Mouse (Mus musculus): ENCODE results near the gene Ppm1l.

The Ppm1l gene

GRCm38 (mm10) chr3:69433580-69433979 lies 116.9 kb downstream of the Ppm1l start:
- DNase-seq (ENCODE audit: low spot score in 2 of 2) = no peak

- no peak for DNase-seq (ENCODE audit: low spot score in 2 of 2)
Observed at GRCm38 (mm10) chr3:69438773-69439514, 122.3 kb downstream of the Ppm1l start.

DNA sequence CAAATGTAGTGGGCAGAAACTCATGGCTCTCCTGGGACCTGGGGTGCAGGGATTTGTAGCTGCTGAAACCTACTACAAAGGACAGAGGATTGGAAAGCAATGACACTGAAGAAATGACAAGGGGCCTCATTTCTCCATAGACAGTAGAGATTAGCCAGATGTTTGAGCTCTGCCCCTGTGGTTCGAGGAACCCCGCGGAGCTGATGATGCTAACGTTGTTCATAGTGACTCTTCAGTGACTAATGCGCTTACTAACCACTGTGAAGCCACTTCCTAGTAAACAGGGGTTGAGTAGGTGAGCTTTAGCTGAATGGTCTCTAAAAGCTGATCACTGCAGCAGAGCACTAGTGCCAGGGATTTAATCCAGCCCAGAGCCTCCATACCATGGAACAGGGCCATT lies 124.1 kb downstream of the Ppm1l start:
- DNase-seq (ENCODE audit: low spot score in 2 of 2) = no peak

- no peak for DNase-seq (ENCODE audit: low spot score in 2 of 2)
Observed at GRCm38 (mm10) chr3:69446989-69447388, 130.3 kb downstream of the Ppm1l start.

DNA sequence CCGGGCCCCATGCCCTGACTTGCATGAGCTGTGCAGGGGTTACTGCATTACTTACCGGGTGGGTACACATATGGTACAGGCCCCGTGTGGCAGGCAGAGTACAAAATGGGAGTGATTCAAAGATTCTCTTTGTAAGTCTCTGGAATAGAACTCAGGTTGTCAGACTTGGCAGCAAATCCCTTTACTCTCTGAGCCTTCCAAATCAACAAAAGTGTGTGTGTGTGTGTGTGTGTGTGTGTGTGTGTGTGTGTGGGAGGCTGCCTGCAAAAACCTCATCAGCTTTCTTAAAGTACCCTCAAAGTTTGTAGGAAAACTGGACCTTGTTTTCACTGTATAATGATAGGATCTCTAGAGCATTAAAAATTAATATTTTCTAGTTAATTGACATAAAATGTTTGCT lies 132.4 kb downstream of the Ppm1l start:
- DNase-seq (ENCODE audit: low spot score in 2 of 2) = no peak

GRCm38 (mm10) chr3:69454330-69454729 lies 137.7 kb downstream of the Ppm1l start:
- DNase-seq (ENCODE audit: low spot score in 2 of 2) = no peak

- DNase-seq (ENCODE audit: low spot score in 2 of 2) = no peak
Observed at GRCm38 (mm10) chr3:69456071-69456470, 139.4 kb downstream of the Ppm1l start.

- no peak for DNase-seq (ENCODE audit: low spot score in 2 of 2)
Observed at GRCm38 (mm10) chr3:69458756-69459155, 142.1 kb downstream of the Ppm1l start.

GRCm38 (mm10) chr3:69461956-69462355 lies 145.3 kb downstream of the Ppm1l start:
- no peak for DNase-seq (ENCODE audit: low spot score in 2 of 2)

DNA sequence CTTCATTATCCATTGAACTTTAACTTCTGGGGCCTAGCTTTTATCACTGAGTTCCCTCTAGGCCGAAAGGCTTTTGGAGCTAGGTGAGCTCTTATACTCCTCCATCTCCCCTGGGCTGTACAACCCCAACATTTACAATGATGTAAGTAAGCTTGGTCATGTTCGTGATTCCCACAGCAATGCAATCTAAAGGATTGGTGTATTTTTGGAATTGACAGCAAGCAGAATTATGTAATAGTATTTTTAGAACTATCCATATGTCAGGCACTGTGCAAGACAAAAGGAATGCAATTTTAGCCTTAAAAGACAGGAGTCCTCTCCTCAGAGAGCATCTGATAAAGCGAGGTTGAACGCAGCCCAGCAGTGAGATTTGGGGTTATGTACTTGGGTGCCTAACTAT lies 149.1 kb downstream of the Ppm1l start:
- DNase-seq (ENCODE audit: low spot score in 2 of 2) = no peak

GRCm38 (mm10) chr3:69468280-69469008 lies 151.8 kb downstream of the Ppm1l start:
- DNase-seq (ENCODE audit: low spot score in 2 of 2) = no peak

DNA sequence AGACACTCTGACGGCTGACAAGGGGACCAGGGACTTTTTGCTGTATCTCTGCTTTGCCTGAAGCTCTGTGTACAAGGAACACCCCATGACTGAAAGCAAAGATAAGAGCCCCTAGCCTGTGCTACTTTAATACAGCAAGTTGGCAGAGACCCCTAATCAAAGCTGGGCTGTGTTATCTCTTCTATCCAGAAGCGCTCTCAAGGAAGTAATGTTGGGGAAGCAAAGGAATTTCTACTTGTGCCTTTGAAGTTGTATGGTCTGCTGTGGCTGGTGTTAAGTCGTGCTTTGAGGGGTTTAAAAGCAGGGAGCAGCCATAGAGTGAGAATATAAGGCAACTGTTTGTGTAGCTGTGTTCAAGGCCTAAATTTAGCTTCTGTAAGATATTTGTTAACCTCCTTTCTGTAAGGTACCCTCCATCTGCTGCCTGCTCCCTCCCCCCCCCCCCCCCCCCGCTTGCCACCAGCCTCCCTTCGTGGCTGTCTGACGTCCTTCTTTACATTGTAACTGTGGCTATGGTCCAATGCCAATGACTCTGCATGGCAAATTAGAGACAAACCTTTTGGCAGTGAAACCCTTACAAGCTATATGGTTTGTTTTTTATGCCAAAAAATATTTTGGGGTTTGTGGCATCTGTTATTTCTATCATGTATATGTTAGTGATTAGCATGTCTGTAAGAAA lies 152.9 kb downstream of the Ppm1l start:
- no peak for DNase-seq (ENCODE audit: low spot score in 2 of 2)

DNA sequence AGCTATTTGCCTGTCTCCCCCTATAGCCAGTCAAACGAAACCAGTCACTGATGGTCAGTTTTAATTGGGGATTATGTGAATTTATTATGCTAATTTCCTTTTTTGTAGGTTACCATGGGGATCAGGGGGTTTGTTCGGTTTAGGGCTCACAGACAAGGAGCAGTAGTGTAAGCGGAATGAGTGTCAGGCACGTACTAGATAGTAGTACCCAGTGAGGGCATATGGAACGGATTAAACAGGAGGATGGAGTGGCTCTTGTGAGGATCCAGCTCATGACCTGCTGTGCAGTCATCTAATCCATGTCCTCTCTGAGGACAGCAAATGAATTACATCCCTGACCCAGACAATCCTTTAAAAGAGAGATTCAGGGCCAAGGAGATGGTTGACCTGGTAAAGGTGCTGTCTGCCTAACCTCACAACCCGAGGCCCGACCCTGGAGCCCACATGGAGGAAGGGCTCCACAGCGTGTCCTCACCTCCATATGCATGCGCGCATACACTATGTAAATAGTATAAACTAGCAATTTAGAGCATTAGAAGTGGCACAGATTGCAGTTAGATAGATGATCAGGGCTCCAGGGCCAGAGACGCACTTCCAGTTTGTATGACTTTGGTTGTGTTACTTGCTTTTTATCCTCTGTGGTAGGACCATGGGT lies 153.6 kb downstream of the Ppm1l start:
- no peak for DNase-seq (ENCODE audit: low spot score in 2 of 2)

- no peak for DNase-seq (ENCODE audit: low spot score in 2 of 2)
Observed at GRCm38 (mm10) chr3:69475850-69476450, 159.3 kb downstream of the Ppm1l start.

DNA sequence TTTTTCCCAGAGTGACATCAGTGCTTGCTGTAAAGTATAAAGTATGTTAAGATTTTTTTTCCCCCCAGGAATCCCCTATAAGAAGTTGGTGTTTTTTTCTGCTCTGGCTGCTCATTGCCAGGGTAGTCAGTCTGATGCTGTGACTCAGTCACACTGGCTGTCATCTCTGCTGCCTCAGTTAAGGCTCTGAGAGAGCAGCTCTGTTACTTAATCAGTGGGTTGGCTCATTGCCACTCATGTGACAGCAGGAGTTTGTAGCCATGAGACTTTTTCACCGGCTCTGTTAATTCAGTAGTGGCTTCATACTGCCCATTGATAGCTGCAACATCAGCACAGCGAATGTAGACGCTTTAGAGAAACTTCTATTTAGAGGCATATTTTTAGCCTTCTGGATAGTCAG lies 163.3 kb downstream of the Ppm1l start:
- no peak for DNase-seq (ENCODE audit: low spot score in 2 of 2)

DNA sequence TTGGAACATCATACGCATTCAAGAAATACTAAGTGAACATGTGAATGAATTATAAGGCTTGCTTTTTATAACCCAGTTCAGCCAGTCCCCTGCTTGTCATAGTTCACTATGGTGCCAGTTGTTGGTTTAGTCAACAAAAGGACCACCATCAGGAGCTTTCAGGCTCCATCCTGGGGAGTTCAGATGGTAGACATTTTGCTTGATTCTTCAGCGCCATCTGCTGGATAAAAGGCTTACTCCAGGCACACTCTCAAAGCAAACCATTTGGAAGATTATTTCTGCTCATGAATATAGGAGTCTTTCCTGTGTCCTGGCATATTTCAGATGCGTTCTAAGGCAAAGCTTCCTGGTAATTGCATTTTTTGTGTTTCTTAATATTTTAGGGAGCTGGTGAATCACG lies 165.2 kb downstream of the Ppm1l start:
- DNase-seq (ENCODE audit: low spot score in 2 of 2) = peak; percentile 51 to 77

- no peak for DNase-seq (ENCODE audit: low spot score in 2 of 2)
Observed at GRCm38 (mm10) chr3:69484006-69484574, 167.4 kb downstream of the Ppm1l start.

DNA sequence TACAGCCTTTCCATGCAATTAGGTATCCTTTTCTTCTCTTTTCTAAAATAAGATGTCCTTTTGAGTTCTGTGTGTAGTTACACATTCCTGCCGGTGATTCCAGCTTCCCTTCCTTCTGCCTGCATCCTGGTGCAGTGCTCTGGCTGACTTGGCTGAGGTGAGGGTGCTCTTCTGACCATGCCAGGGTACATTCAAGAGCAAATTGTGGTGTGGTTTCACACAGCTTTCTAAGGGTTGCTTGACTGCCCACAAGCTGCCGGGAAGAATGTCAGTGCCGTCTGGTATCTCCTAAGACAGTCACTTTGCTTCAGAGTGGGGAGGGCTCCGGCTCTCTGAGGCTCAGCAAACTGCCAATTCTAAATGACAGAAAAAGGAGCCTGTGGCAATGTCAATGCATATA lies 167.9 kb downstream of the Ppm1l start:
- no peak for DNase-seq (ENCODE audit: low spot score in 2 of 2)

GRCm38 (mm10) chr3:69485347-69485746 lies 168.7 kb downstream of the Ppm1l start:
- no peak for DNase-seq (ENCODE audit: low spot score in 2 of 2)

DNA sequence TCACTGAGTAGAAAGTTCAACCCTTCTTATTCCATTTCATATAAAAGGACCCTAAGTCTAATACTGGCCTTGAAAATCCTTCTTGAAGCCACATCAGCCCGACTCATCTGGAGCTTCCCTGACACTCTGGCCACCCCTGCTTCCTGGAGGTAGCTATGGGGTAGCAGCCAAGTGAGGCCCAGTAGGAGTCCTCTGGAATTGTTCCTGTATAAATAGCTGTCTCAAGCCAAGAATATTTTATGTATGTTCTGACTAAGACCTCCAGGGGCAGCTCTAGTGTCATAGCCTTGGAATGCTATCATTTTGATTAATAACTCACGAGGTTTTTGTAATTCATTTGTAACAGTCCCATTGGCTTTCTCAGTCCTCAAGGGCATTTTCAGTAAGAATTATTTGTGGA lies 169.1 kb downstream of the Ppm1l start:
- DNase-seq (ENCODE audit: low spot score in 2 of 2) = no peak

DNA sequence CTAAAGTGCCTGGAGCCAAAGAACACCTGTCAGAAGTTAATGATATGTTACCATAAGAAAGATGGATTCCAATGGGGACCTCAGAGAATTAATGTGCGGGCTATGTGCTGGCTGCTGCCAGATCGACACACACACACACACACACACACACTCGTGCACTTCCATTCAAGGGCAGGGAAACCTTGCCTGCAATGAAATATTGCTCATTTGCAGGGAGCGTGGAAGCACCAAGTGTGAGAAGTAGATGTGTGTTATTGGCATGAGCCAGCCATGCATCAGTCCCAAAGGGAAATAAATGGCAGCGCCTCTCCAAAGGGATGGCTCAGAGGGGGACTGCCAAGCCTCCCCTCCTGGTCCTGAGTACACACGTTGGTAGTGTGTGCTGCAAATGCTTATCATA lies 170.8 kb downstream of the Ppm1l start:
- no peak for DNase-seq (ENCODE audit: low spot score in 2 of 2)

GRCm38 (mm10) chr3:69489669-69490068 lies 173.0 kb downstream of the Ppm1l start:
- DNase-seq (ENCODE audit: low spot score in 2 of 2) = no peak

Data from spleen, postnatal 4 days (tissue).